Mouse (Mus musculus): ENCODE results near the gene Nfam1. TPM values are rescaled to one million over a fixed set of nuclear protein-coding genes. Genes with fewer than 3 reads are reported as not detected.
"Not testable (repeated sequence)": the region's sequence is repeated elsewhere in the genome, so short reads cannot be mapped to it uniquely, and the experiment has no call there.

Gene Nfam1
- polyA plus RNA-seq, 1 experiment from 2014 or later = 2.1 TPM

DNA sequence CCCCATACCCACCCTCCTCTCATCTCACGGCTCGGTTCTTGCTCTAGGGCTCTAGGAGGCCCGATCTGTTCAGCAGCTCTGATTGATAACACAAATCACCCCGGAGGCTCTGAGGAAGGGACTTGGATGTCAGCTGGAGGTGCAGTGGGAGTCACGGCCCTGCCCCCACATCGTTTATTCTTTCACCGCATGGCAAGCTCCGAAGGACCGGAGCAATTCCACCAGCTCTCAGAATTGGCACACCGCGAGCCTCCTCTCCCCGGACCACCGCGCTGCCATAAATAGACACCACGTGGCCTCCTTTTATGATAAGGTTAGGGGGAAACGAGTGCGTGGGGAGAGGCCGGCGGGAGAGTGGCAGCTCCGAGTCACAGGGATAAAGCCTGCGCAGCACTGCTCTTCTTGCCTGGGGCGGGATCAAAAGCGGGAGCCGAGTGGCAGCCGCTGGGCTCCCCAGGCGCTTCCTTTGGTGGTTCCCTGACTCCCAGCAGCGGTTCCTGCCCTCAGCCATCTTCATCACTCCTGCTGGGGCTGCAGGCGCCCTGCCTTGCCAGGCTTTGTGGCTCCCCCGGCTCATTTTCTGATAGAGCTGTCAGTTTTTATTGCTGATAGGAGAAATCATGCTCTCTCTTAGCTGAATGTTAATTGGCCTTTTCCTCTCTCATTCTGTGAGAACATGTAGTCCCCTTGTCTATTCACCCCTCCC is 23.4 kb upstream of the Nfam1 start:
- Histone ChIP-seq H3K4me1 (peaks cover 67% of the 10 kb centered on the region), H3K9me3 (no peaks in the 10 kb centered on the region), H3K4me2 (peak overlapping the region; percentile 74), H3K9ac (peak overlapping the region; percentile 80), H3K27me3 (replicated peaks) (no peaks in the 10 kb centered on the region; the same call in 1 of the 2 replicates), H3K27ac (replicated peaks) (peak overlapping the region; percentile 97), H3K4me3 (peak overlapping the region; percentile 46), H3K36me3 (no peaks in the 10 kb centered on the region)
- under 1% methylated on average over 29 of the region's 29 CpGs for WGBS
- ATAC-seq (ENCODE audit: extremely low read depth, insufficient number of reproducible peaks, low FRiP score, low TSS enrichment) = peak; percentile 74; the same call in 1 of the 2 replicates

DNA sequence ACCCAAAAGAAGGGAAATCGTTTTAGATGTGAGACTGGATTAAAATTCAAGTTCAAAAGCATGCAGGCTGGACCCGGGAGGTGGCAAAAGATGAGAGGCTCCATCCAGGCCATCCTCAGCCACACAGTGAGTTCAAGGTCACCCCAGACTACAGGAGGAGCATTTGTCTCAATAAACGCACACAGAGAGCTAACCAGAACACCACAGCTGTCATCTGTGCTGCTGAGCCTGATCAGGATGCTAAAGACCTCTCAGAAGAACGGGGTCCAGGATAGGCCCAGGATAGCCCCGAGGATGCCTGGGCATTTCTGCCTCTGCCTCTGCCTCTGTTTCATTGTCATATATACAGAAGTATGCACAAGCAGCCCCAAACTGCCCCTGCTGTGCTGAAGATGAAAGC is 22.5 kb upstream of the Nfam1 start:
- WGBS = 32% methylated on average over 5 of the region's 5 CpGs
- Histone ChIP-seq H3K4me1 (peaks cover 63% of the 10 kb centered on the region), H3K9me3 (no peaks in the 10 kb centered on the region), H3K4me2 (peak overlapping the region; percentile 74), H3K36me3 (no peaks in the 10 kb centered on the region), H3K9ac (peak overlapping the region; percentile 80), H3K27me3 (replicated peaks) (peaks cover 8% of the 10 kb centered on the region; the same call in 1 of the 2 replicates), H3K4me3 (peak overlapping the region; percentile 46; the same call in 1 of the 2 replicates), H3K27ac (replicated peaks) (peak overlapping the region; percentile 97)
- no peak for ATAC-seq (ENCODE audit: extremely low read depth, insufficient number of reproducible peaks, low FRiP score, low TSS enrichment)

DNA sequence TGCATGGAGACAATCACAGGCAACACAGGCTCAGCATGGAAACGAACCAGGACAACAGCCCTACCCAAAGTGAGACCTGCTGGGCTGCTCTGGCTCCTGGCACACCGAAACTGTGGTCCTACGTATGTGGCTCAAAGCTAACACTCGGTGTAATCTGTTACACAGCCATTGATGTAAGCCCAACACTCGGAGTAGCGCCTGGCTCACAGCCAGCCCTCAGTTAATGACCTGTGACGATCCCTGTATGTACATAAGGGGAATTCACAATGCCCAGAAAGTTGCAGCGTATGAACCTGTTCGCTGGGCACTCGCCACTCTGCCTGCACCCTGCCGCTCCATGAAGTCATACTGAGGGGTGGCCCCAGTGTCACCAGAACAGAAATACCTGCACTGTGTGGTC is 20.2 kb upstream of the Nfam1 start:
- Histone ChIP-seq H3K36me3 (no peaks in the 10 kb centered on the region), H3K4me3 (no peak overlapping the region), H3K9ac (no peak overlapping the region), H3K27me3 (replicated peaks) (peaks cover 8% of the 10 kb centered on the region; the same call in 1 of the 2 replicates), H3K9me3 (no peaks in the 10 kb centered on the region), H3K4me1 (peaks cover 51% of the 10 kb centered on the region), H3K4me2 (no peak overlapping the region), H3K27ac (replicated peaks) (no peak overlapping the region)
- WGBS = 42% methylated on average over 11 of the region's 11 CpGs
- no peak for ATAC-seq (ENCODE audit: extremely low read depth, insufficient number of reproducible peaks, low FRiP score, low TSS enrichment)

DNA sequence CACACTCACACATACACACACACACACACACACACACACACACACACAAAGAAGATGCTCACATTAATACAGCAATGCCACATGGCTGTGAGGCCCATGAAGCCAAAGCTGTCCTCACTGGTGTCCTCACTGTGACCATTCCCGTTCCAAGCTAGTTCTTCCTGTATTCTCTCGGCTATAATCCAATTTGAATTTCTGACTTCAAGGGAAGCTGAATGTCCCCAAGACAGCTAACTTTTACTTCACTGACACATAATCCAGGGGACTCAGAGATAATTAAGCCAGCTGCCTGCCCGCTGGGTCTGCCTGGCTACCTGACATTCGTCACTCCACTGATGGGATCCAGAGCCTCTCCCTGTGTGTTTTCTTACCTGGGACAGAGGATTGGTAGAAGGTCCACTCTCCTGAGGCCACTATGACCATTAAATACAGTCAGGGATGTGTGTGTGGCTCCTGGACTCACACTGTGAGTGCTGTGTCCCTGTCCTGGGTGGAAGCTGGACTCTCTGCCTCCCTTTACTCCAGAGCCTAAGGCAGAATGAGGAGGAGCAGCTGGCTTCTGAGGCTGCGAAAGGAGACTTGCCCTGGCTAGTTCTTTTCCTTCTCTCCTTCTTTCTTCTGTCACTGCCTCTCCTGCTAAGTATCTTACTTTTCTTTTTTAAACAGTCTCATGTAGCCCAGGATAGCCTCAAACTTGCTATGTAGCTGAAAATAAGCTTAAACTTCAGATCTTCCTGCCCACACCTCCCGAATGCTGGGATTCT is 19.4 kb upstream of the Nfam1 start:
- Histone ChIP-seq H3K36me3 (no peaks in the 10 kb centered on the region), H3K4me1 (peaks cover 43% of the 10 kb centered on the region), H3K27ac (replicated peaks) (no peak overlapping the region), H3K27me3 (replicated peaks) (peaks cover 8% of the 10 kb centered on the region), H3K9me3 (no peaks in the 10 kb centered on the region), H3K9ac (no peak overlapping the region), H3K4me3 (no peak overlapping the region), H3K4me2 (no peak overlapping the region)
- 71% methylated on average over 6 of the region's 6 CpGs for WGBS
- ATAC-seq (ENCODE audit: extremely low read depth, insufficient number of reproducible peaks, low FRiP score, low TSS enrichment) = no peak

DNA sequence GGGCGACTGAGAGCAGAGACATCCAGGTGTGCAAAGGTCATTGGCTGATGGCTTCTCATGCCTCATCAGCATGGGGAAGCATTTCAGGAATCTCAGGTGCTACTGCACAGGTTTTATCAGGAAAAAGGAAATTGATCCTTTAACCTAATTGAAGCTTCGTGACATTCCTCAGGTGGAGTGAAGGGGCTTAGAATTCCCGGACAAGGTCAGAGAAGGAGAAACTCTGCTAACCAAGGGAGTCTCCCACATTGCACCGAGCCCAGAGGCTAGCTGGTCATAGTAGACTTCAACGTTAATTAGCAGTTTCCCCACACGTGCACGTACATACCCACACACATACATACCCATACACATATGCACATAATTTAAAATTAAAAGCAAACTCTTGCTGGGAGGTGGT is 13.6 kb upstream of the Nfam1 start:
- Histone ChIP-seq H3K27ac (replicated peaks) (no peak overlapping the region), H3K4me1 (peaks cover 20% of the 10 kb centered on the region), H3K27me3 (replicated peaks) (peaks cover 8% of the 10 kb centered on the region), H3K9me3 (peaks cover 8% of the 10 kb centered on the region), H3K4me3 (no peak overlapping the region), H3K4me2 (no peak overlapping the region), H3K9ac (no peak overlapping the region), H3K36me3 (no peaks in the 10 kb centered on the region)
- ATAC-seq (ENCODE audit: extremely low read depth, insufficient number of reproducible peaks, low FRiP score, low TSS enrichment) = no peak
- WGBS = 68% methylated on average over 7 of the region's 7 CpGs

DNA sequence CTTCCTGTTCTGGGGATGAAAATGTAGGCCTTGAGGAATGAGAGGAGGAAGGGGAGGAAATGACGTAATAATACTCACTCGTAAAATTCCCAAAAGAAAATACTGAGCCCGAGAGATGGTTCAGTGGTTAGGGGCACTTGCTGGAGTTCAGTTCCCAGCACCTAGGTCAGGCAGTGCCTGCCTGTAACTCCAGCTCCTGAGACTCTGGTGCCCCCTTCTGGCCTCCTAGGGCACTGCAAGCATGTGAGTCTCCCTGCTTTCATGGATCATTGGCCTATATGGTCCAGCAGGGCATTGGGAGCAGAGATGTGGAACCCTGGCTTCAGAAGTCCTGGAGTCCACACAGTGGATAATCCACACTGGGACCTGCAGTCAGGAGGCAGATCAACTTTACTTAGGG is 13.2 kb upstream of the Nfam1 start:
- Histone ChIP-seq H3K4me2 (no peak overlapping the region), H3K9ac (no peak overlapping the region), H3K9me3 (peaks cover 8% of the 10 kb centered on the region), H3K27me3 (replicated peaks) (peaks cover 7% of the 10 kb centered on the region), H3K4me1 (peaks cover 22% of the 10 kb centered on the region), H3K4me3 (no peak overlapping the region), H3K27ac (replicated peaks) (no peak overlapping the region), H3K36me3 (no peaks in the 10 kb centered on the region)
- WGBS = 81% methylated on average over 3 of the region's 3 CpGs
- ATAC-seq (ENCODE audit: extremely low read depth, insufficient number of reproducible peaks, low FRiP score, low TSS enrichment) = no peak

DNA sequence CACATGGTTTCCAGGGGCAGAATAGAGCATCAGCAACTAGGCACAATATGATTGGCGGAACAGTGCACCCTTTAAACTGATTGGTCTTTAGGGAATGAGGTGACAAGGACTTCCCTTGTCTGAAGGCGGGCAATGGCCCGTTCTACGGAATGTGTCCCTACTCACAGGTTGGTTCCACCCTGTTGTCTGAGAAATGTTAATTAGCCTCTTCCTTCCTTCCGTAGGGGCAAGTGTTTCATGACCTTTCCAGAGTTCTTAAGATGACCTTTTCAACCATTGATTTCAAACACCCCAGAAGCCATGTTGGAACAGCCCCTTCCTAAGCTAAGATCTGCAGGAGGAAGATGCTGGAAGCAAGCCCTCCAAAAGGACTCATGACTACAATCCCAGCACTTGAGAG is 12.5 kb upstream of the Nfam1 start:
- H3K9me3 ChIP-seq; H3K4me3 ChIP-seq; H3K27ac ChIP-seq (replicated peaks); H3K4me2 ChIP-seq; H3K9ac ChIP-seq; H3K36me3 ChIP-seq; ATAC-seq (ENCODE audit: extremely low read depth, insufficient number of reproducible peaks, low FRiP score, low TSS enrichment); H3K27me3 ChIP-seq (replicated peaks): not testable (repeated sequence)
- WGBS = 81% methylated on average over 5 of the region's 5 CpGs
- H3K4me1 ChIP-seq = peaks cover 26% of the 10 kb centered on the region

DNA sequence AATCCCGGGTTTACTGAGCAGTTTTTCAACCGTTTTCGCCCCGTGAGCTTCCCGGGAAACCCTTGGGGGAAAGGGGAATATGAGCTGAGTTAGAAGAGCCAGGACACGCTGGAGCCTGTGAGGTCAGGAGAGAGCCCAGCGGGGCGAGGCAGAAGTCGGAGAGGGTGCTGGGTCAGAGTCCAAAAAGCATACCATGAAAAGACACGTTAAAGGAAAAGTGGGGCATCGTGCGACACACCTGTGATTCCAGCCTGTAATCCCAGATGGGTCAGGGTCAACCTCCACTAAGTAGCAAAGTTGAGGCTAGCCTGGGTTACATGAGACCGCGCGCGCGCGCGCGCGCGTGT is 10.2 kb upstream of the Nfam1 start:
- ATAC-seq (ENCODE audit: extremely low read depth, insufficient number of reproducible peaks, low FRiP score, low TSS enrichment) = no peak
- Histone ChIP-seq H3K36me3 (no peaks in the 10 kb centered on the region), H3K27ac (replicated peaks) (no peak overlapping the region), H3K9me3 (peaks cover 8% of the 10 kb centered on the region), H3K4me2 (0 out of 2 replicates have a peak overlapping the region, but pooled peaks have one; percentile 33), H3K4me3 (no peak overlapping the region), H3K9ac (peak overlapping the region; percentile 28; the same call in 1 of the 2 replicates), H3K27me3 (replicated peaks) (peaks cover 13% of the 10 kb centered on the region; the same call in 1 of the 2 replicates), H3K4me1 (peaks cover 35% of the 10 kb centered on the region)
- 76% methylated on average over 22 of the region's 22 CpGs for WGBS

DNA sequence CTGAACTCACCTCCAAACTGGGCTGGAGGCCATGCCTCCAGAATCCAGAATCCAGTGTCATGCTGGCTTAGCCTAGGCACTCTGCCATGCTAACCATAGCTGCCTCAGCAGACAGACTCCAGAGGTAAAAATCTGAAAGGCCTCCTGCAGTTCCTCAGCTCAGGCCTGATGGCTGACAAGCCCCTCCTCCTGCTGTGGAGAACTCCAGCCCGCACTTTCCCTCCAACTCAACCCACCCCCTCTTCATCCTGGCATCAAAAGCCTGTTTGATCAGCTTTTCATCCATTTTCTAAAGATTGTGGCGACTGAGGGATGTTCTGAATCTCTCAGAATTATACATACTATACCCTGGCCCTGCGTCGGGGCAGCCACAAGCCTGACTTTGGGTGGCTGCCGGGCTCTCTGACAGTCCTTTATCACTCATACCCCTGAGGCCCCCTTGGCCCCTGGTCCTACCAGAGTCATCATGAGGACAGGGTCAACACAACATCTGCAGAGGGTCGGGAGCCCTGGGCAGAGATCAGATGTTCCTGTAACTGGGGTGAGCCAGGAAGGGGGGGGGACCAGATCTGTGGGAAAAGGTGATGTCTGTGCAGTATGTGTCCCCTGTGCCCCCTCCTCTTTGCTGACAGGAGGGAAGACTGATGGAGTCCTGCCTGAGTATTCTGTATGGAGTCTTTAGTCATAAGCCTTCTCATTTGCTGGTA is 9.7 kb upstream of the Nfam1 start:
- Histone ChIP-seq H3K4me2 (peak overlapping the region; percentile 33), H3K27me3 (replicated peaks) (peaks cover 13% of the 10 kb centered on the region; the same call in 1 of the 2 replicates), H3K27ac (replicated peaks) (peak overlapping the region; percentile 28), H3K4me3 (no peak overlapping the region), H3K9me3 (peaks cover 8% of the 10 kb centered on the region), H3K9ac (peak overlapping the region; percentile 28), H3K36me3 (no peaks in the 10 kb centered on the region), H3K4me1 (peaks cover 40% of the 10 kb centered on the region)
- no peak for ATAC-seq (ENCODE audit: extremely low read depth, insufficient number of reproducible peaks, low FRiP score, low TSS enrichment)
- 11% methylated on average over 6 of the region's 6 CpGs for WGBS

DNA sequence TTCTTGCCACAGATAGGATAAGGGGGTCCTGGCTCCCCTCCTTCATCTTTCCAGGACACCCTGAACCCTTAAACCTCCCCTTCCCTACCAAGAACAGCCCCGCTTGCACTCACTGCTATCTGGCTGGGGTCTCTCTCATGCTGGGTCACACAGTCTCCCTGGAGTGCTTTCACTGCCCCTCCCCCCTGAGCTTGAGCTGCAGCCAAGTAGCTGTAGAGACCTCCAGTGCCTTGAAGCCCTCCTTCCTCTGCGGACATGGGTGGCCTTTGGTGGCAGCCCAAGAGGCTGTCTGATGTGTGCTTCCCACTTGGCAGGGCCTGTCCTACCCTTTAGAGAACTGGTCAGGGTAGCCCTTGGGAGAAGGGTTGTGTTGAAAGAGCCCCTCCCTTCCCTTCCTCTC is 7.0 kb upstream of the Nfam1 start:
- H3K27me3 ChIP-seq (replicated peaks) = peaks cover 23% of the 10 kb centered on the region
- 32% methylated on average over 2 of the region's 2 CpGs for WGBS
- no peak overlapping the region for H3K4me2 ChIP-seq
- no peak for ATAC-seq (ENCODE audit: extremely low read depth, insufficient number of reproducible peaks, low FRiP score, low TSS enrichment)
- H3K4me3 ChIP-seq = no peak overlapping the region
- no peak overlapping the region for H3K27ac ChIP-seq (replicated peaks)
- H3K9me3 ChIP-seq = no peaks in the 10 kb centered on the region
- 0 out of 2 replicates have a peak overlapping the region, but pooled peaks have one; percentile 38 for H3K9ac ChIP-seq
- H3K4me1 ChIP-seq = peaks cover 58% of the 10 kb centered on the region
- H3K36me3 ChIP-seq = no peaks in the 10 kb centered on the region

DNA sequence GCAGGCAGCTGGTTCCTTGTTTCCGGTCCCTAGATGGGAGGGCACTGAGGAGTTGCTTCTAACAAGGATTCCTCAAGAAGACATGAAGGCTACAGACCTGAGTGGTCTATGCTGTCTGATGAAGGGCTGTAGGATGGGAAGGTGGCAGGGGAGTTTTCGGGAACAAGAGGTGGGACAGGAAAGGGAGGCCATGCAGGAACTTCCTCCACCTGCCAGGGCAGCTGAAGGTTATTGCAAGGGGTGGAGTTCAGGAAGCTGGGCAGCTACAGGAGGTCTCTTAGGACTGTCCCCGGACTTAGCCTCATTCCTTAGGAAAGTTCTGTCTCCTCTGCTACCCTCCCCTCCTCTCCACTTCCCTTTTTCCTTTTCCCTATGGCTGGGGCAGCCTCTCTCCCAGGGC is 5.7 kb upstream of the Nfam1 start:
- Histone ChIP-seq H3K36me3 (no peaks in the 10 kb centered on the region), H3K9me3 (no peaks in the 10 kb centered on the region), H3K4me1 (peaks cover 72% of the 10 kb centered on the region), H3K4me3 (no peak overlapping the region), H3K27ac (replicated peaks) (no peak overlapping the region), H3K9ac (peak overlapping the region; percentile 19; the same call in 1 of the 2 replicates), H3K27me3 (replicated peaks) (peaks cover 36% of the 10 kb centered on the region), H3K4me2 (no peak overlapping the region)
- no peak for ATAC-seq (ENCODE audit: extremely low read depth, insufficient number of reproducible peaks, low FRiP score, low TSS enrichment)
- 65% methylated on average over 3 of the region's 3 CpGs for WGBS
